Mouse (Mus musculus) forebrain, embryonic 14.5 days (tissue): ENCODE data around the gene Raly. TPM values are rescaled to one million over a fixed set of nuclear protein-coding genes. Genes with fewer than 3 reads are reported as not detected.
"Not testable (repeated sequence)": the region's sequence is repeated elsewhere in the genome, so short reads cannot be mapped to it uniquely, and the experiment has no call there.

Experiments
- ATAC-seq: fragments of 200-750 bp; cut with Nextera tagmentation; 2 replicates; pipeline ENCODE4 v1.8.0; 2017; ENCODE audit warnings: mild to moderate bottlenecking, moderate library complexity
- DNase-seq: peaks from one replicate; pipeline ENCODE4 v3.0.0-alpha.2; 2015; ENCODE audit warnings: low spot score
- H3K27ac ChIP-seq: fragments of 300-500 bp; sonication (generic); 2 replicates; pipeline ENCODE4 v1.5.1; 2014; ENCODE audit warnings: low read depth, mild to moderate bottlenecking, control low read depth, low read length, moderate library complexity
- H3K27me3 ChIP-seq: fragments of 300-500 bp; sonication (generic); replicated peaks from 2 replicates; pipeline ENCODE4 v1.6.1; 2014; ENCODE audit warnings: low read length, control low read depth, mixed read lengths; ENCODE audit not compliant: control insufficient read depth, insufficient read depth
- H3K36me3 ChIP-seq: fragments of 300-500 bp; sonication (generic); 2 replicates; pipeline ENCODE4 v1.6.1; 2014; ENCODE audit warnings: low read length, control low read depth; ENCODE audit not compliant: control insufficient read depth, insufficient read depth
- H3K4me1 ChIP-seq: fragments of 300-500 bp; sonication (generic); 2 replicates; pipeline ENCODE4 v1.6.1; 2014; ENCODE audit warnings: antibody characterized with exemption, low read length, control low read depth; ENCODE audit not compliant: control insufficient read depth, insufficient read depth
- H3K4me2 ChIP-seq: fragments of 300-500 bp; sonication (generic); 2 replicates; pipeline ENCODE4 v1.6.1; 2014; ENCODE audit warnings: mild to moderate bottlenecking, control low read depth, low read length
- H3K4me3 ChIP-seq: fragments of 300-500 bp; sonication (generic); 2 replicates; pipeline ENCODE4 v1.5.1; 2014; ENCODE audit warnings: low read depth, low read length, control low read depth
- H3K9ac ChIP-seq: fragments of 300-500 bp; sonication (generic); 2 replicates; pipeline ENCODE4 v1.6.1; 2014; ENCODE audit warnings: mild to moderate bottlenecking, low read length, control low read depth, moderate library complexity
- H3K9me3 ChIP-seq: fragments of 300-500 bp; sonication (generic); replicated peaks from 2 replicates; pipeline ENCODE4 v1.6.1; 2016; ENCODE audit warnings: low read length, control low read depth, mixed read lengths; ENCODE audit not compliant: control insufficient read depth
- WGBS: fragments of 180-500 bp; shearing (Covaris S2); extraction: QIAGEN DNeasy Blood & Tissue Kit; methylation state at CpG from one replicate; pipeline ENCODE4 v1.1.7; 2014; 5-methylcytosine and 5-hydroxymethylcytosine counted together
- polyA plus RNA-seq: library from polyadenylated mRNA; unstranded; fragments of >200 nt; fragmentation: Nextera tagmentation; extraction: Ambion mirVana; gene quantifications from 2 replicates; pipeline ENCODE4 v1.2.1, GENCODE M21; 2014

The Raly gene
- polyA plus RNA-seq, 1 experiment from 2014 or later: 109 TPM

DNA sequence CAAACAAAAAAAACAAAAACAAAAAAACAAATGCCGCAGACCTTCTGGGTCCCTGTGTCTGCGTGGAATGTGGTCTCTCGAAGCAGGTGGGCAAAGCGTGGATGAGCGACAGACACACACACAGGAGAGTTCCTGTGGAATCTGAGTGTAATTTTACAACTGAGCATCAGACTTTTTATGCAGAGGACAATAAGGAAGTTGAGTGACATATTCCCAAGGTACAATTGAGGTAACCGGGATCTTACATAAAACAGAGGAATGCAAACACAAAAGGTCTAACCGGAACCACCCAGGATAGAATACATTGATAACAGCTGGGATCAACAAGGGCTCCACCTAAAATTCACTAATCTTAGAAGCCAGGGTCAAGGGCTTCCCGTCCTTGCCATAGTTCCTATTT is 108.1 kb downstream of the Raly start:
- H3K27me3 ChIP-seq, H3K4me3 ChIP-seq, ATAC-seq, H3K9me3 ChIP-seq, H3K9ac ChIP-seq, DNase-seq, H3K4me1 ChIP-seq, H3K27ac ChIP-seq, H3K36me3 ChIP-seq, H3K4me2 ChIP-seq: not testable (repeated sequence)
- WGBS: 89% methylated on average over 8 of the region's 8 CpGs

DNA sequence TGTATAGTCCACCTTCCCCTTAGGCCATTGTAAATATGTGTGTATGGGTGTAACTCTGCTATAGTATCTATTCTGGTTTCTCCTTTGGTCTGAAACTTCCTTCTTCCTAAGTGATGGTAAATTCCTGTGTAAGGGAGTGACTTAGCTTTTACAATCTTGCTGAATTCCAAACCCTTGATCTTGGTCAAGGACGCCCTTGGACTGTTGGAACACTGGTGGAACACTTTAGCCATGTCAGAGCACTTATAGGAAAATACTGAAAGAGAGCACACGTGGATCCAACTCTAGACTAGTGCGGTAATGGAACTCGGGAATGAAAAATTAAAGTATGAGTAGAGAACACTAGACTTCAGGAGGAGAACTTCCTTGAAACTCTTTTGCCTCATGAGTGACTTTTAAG is 108.5 kb downstream of the Raly start:
- H3K4me2 ChIP-seq, ATAC-seq: not testable (repeated sequence)
- 84% methylated on average over 4 of the region's 4 CpGs for WGBS

DNA sequence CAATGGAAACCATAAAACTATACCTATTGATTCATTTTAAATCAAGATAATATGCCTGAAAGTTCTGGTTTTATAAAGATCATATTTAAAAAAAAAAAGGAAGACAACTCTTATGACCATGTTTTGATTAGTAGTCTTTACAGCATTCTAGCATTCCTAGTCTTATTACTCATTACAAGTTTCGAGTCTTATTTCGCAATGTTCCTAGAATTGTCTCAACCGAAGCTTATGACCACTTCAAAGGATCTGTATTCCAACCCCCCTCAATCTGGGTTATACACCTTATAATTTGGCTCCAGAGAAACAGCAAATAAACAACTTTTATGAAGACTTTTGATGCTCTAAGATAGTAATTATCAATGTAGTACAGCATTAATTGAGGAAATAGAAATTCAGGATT is 111.2 kb downstream of the Raly start:
- H3K4me1 ChIP-seq: no peaks in the 10 kb centered on the region
- H3K4me3 ChIP-seq: no peak overlapping the region
- WGBS: 89% methylated on average over 3 of the region's 3 CpGs
- no peaks in the 10 kb centered on the region for H3K36me3 ChIP-seq
- no peak overlapping the region for H3K27ac ChIP-seq
- H3K4me2 ChIP-seq: no peak overlapping the region
- DNase-seq (no peak), ATAC-seq (no peak)
- H3K9ac ChIP-seq: no peak overlapping the region
- no peaks in the 10 kb centered on the region for H3K9me3 ChIP-seq
- H3K27me3 ChIP-seq: no peaks in the 10 kb centered on the region

More for the DNA sequence above, 108.5 kb downstream of the Raly start:
- not testable (repeated sequence) for H3K27me3 ChIP-seq, H3K4me1 ChIP-seq, H3K4me3 ChIP-seq, DNase-seq, H3K9me3 ChIP-seq, H3K9ac ChIP-seq, H3K36me3 ChIP-seq, H3K27ac ChIP-seq

DNA sequence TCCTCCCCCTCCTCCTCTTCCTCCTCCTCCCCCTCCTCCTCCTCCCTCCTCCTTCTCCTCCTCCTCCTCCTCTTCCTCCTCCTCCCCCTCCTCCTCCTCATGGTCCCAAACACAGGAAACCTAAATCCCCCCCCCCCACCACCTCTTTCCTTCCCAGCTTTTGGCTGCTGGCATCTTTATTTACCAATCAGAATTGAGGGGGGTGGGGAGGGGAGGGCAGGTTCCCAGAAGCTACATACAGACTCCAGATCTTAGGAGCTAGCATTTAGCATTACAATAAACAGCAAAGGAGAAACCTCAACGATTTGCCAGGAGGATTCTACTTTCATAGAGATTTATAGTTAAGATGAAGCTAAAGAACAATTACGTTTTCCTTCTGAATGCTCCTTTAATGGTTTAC is 114.9 kb downstream of the Raly start:
- DNase-seq (no peak), ATAC-seq (no peak)
- H3K27me3 ChIP-seq: no peaks in the 10 kb centered on the region
- no peak overlapping the region for H3K4me3 ChIP-seq
- WGBS: 51% methylated on average over 2 of the region's 2 CpGs
- no peak overlapping the region for H3K9ac ChIP-seq
- no peak overlapping the region for H3K4me2 ChIP-seq
- no peaks in the 10 kb centered on the region for H3K9me3 ChIP-seq
- no peaks in the 10 kb centered on the region for H3K4me1 ChIP-seq
- no peak overlapping the region for H3K27ac ChIP-seq
- H3K36me3 ChIP-seq: no peaks in the 10 kb centered on the region

DNA sequence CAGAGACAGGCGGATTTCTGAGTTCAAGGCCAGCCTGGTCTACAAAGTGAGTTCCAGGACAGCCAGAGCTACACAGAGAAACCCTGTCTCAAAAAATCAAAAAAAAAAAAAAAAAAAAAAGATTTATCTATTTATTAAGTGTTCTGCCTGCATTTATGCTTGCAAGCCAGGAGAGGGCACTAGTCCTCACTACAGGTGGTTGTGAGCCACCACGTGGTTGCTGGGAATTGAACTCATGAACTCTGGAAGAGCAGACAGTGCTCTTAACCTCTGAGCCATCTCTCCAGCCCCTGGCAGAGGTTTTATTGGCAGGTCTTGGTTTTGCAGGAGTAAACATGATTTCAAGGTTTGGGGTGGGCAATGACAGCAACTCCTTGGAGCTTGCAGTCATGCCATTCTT is 117.3 kb downstream of the Raly start:
- not testable (repeated sequence) for H3K27me3 ChIP-seq, H3K27ac ChIP-seq, ATAC-seq, H3K9ac ChIP-seq, H3K9me3 ChIP-seq, DNase-seq, H3K4me1 ChIP-seq, H3K4me2 ChIP-seq, H3K4me3 ChIP-seq, H3K36me3 ChIP-seq
- 54% methylated on average over 2 of the region's 2 CpGs for WGBS

DNA sequence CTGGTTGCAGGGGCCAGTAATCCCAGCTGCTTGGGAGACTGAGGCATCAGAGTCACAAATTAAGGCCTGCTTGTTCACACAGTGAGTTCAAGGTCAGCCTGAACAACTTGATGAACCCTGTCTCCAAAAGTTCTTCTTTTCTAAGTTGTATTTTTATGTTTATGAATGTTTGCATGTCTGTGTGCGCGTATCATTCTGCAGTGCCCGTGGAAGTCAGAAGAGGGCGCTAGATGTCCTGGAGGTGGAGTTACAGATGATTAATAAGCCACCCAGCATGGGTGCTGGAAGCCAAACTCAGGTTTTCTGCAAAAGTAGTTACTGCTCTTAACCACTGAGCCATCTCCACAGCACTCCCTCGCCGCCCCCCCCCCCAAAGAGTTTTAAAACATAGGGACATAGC is 118.9 kb downstream of the Raly start:
- no peaks in the 10 kb centered on the region for H3K9me3 ChIP-seq
- DNase-seq (no peak), ATAC-seq (no peak)
- no peak overlapping the region for H3K4me3 ChIP-seq
- no peak overlapping the region for H3K9ac ChIP-seq
- WGBS: 73% methylated on average over 6 of the region's 6 CpGs
- no peaks in the 10 kb centered on the region for H3K36me3 ChIP-seq
- no peak overlapping the region for H3K4me2 ChIP-seq
- H3K4me1 ChIP-seq: no peaks in the 10 kb centered on the region
- H3K27ac ChIP-seq: no peak overlapping the region
- H3K27me3 ChIP-seq: no peaks in the 10 kb centered on the region

DNA sequence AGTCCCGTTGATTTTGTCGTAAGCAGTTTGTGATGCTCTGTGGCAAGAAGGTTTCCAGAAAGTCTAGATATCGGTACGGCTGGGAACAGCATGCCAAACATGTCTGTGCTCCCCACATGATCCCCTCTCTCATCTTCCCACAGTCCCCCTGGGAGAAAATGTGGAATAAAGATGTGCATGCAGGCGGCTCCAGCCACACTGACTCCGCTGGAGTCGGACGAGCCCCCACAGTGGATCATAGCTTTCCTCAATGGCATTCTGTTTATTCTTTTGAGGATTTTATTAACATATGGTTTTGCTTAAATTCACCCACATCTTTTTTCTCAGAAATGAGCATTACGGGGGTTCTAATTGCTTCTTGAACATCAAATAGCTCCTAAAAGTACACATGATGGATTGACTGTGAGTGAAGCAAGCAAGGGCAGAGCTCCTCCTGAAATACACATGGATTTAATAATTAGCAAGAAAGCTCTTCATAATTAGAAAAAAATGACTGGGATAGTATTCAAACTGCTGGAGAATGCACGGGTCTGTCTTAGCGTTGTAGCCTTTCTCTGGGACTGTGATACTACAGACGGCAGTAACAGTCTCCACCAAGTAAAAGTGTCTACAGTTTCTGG is 125.1 kb downstream of the Raly start:
- no peaks in the 10 kb centered on the region for H3K9me3 ChIP-seq
- no peak overlapping the region for H3K4me3 ChIP-seq
- H3K27me3 ChIP-seq: no peaks in the 10 kb centered on the region
- ATAC-seq (no peak), DNase-seq (no peak)
- WGBS: 87% methylated on average over 12 of the region's 12 CpGs
- no peak overlapping the region for H3K9ac ChIP-seq
- no peaks in the 10 kb centered on the region for H3K4me1 ChIP-seq
- no peaks in the 10 kb centered on the region for H3K36me3 ChIP-seq
- no peak overlapping the region for H3K4me2 ChIP-seq
- H3K27ac ChIP-seq: no peak overlapping the region

DNA sequence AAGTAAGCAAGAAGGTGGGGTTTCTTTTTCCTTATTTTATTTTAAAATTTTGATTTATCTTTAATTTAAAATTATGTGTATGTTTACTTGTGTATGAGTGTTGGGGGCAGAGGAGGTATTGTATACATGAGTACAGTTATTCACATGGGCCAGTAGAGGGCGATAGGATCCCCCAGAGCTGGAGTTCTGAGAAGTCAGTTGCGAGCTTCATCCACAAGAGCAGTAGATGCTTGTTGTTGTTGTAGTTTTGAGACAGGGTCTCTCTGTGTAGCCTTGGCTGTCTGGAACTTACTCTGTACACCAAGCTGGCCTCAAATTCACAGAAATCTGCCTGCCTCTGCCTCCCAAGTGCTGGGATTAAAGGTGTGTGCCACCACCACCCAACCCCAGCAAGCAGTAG is 125.7 kb downstream of the Raly start:
- H3K36me3 ChIP-seq: no peaks in the 10 kb centered on the region
- WGBS: 16% methylated on average over 2 of the region's 2 CpGs
- H3K27ac ChIP-seq: no peak overlapping the region
- no peaks in the 10 kb centered on the region for H3K27me3 ChIP-seq
- no peak overlapping the region for H3K4me3 ChIP-seq
- no peak for ATAC-seq
- H3K4me1 ChIP-seq: no peaks in the 10 kb centered on the region
- DNase-seq: peak; percentile 61
- no peak overlapping the region for H3K9ac ChIP-seq
- no peaks in the 10 kb centered on the region for H3K9me3 ChIP-seq
- no peak overlapping the region for H3K4me2 ChIP-seq
